Mouse (Mus musculus) liver, embryonic 12.5 days (tissue): ENCODE results near the gene Gpr156. TPM values are rescaled to one million over a fixed set of nuclear protein-coding genes. Genes with fewer than 3 reads are reported as not detected.

Experiments used
- ATAC-seq: fragments of 200-750 bp; cut with Nextera tagmentation; 2 replicates; pipeline ENCODE4 v1.8.0; 2017; ENCODE audit warnings: moderate number of reproducible peaks, mild to moderate bottlenecking, moderate library complexity
- H3K27ac ChIP-seq: fragments of 300-500 bp; sonication (generic); 2 replicates; pipeline ENCODE4 v1.5.1; 2016; ENCODE audit warnings: mild to moderate bottlenecking
- H3K27me3 ChIP-seq: fragments of 300-500 bp; sonication (generic); replicated peaks from 2 replicates; pipeline ENCODE4 v1.6.1; 2016; ENCODE audit warnings: mild to moderate bottlenecking, moderate library complexity
- H3K36me3 ChIP-seq: fragments of 300-500 bp; sonication (generic); 2 replicates; pipeline ENCODE4 v1.6.1; 2016; ENCODE audit warnings: mild to moderate bottlenecking, moderate library complexity
- H3K4me1 ChIP-seq: fragments of 300-500 bp; sonication (generic); 2 replicates; pipeline ENCODE4 v1.6.1; 2016
- H3K4me2 ChIP-seq: fragments of 300-500 bp; sonication (generic); 2 replicates; pipeline ENCODE4 v1.6.1; 2016; ENCODE audit warnings: mild to moderate bottlenecking, moderate library complexity
- H3K4me3 ChIP-seq: fragments of 300-500 bp; sonication (generic); 2 replicates; pipeline ENCODE4 v1.5.1; 2016; ENCODE audit warnings: mild to moderate bottlenecking, moderate library complexity
- H3K9ac ChIP-seq: fragments of 300-500 bp; sonication (generic); 2 replicates; pipeline ENCODE4 v1.6.1; 2016; ENCODE audit warnings: mild to moderate bottlenecking, moderate library complexity
- H3K9me3 ChIP-seq: fragments of 300-500 bp; sonication (generic); replicated peaks from 2 replicates; pipeline ENCODE4 v1.6.1; 2016; ENCODE audit warnings: mild to moderate bottlenecking, moderate library complexity
- WGBS: fragments of 180-500 bp; shearing (Covaris S2); methylation state at CpG from one replicate; pipeline ENCODE4 v1.1.7; 2016; ENCODE audit not compliant: insufficient replicate concordance; 5-methylcytosine and 5-hydroxymethylcytosine counted together
- polyA plus RNA-seq: library from polyadenylated mRNA; unstranded; fragments of >200 nt; fragmentation: Nextera tagmentation; extraction: Ambion mirVana; gene quantifications from 2 replicates; pipeline ENCODE4 v1.2.1, GENCODE M21; 2016

Gene Gpr156
- polyA plus RNA-seq, 1 experiment from 2014 or later = not detected

GRCm38 (mm10) chr16:37926087-37926486 lies 9.8 kb downstream of the Gpr156 start:
- H3K27me3 ChIP-seq = no peaks in the 10 kb centered on the region
- H3K4me3 ChIP-seq = no peak overlapping the region
- ATAC-seq = no peak
- 58% methylated on average over 7 of the region's 7 CpGs for WGBS
- H3K9ac ChIP-seq = no peak overlapping the region
- H3K4me2 ChIP-seq = no peak overlapping the region
- H3K27ac ChIP-seq = no peak overlapping the region
- no peaks in the 10 kb centered on the region for H3K9me3 ChIP-seq
- H3K4me1 ChIP-seq = no peaks in the 10 kb centered on the region
- H3K36me3 ChIP-seq = no peaks in the 10 kb centered on the region

- H3K36me3 ChIP-seq = no peaks in the 10 kb centered on the region
- ATAC-seq = no peak
- no peaks in the 10 kb centered on the region for H3K27me3 ChIP-seq
- no peak overlapping the region for H3K27ac ChIP-seq
- WGBS = 56% methylated on average over 4 of the region's 4 CpGs
- no peak overlapping the region for H3K9ac ChIP-seq
- no peaks in the 10 kb centered on the region for H3K9me3 ChIP-seq
- no peaks in the 10 kb centered on the region for H3K4me1 ChIP-seq
- no peak overlapping the region for H3K4me2 ChIP-seq
- no peak overlapping the region for H3K4me3 ChIP-seq
Observed at GRCm38 (mm10) chr16:37927117-37927516, 10.8 kb downstream of the Gpr156 start.

DNA sequence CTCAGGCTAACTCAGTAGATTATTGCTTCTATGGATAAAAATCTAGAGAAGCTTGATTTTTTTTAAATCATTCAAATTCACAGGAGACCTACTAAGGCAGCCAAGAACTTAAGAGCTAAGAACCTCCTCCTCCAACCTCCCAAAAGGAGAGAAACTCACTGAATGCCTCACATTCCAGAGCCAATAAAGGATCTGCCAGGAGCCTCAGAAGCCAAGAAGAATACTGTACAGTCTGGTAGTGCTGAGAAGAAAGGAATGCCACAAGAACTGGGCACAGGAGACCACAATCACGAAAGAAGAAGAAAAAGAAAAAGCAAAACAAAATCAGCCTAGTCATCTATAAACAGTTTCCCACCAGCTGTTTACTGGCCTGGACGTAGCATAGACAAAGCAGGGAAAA lies 12.7 kb downstream of the Gpr156 start:
- H3K27me3 ChIP-seq = no peaks in the 10 kb centered on the region
- H3K9me3 ChIP-seq = no peaks in the 10 kb centered on the region
- no peak overlapping the region for H3K4me3 ChIP-seq
- no peaks in the 10 kb centered on the region for H3K36me3 ChIP-seq
- no peak overlapping the region for H3K27ac ChIP-seq
- H3K9ac ChIP-seq = no peak overlapping the region
- H3K4me1 ChIP-seq = no peaks in the 10 kb centered on the region
- no peak for ATAC-seq
- H3K4me2 ChIP-seq = no peak overlapping the region
- WGBS = 52% methylated on average over 2 of the region's 2 CpGs

DNA sequence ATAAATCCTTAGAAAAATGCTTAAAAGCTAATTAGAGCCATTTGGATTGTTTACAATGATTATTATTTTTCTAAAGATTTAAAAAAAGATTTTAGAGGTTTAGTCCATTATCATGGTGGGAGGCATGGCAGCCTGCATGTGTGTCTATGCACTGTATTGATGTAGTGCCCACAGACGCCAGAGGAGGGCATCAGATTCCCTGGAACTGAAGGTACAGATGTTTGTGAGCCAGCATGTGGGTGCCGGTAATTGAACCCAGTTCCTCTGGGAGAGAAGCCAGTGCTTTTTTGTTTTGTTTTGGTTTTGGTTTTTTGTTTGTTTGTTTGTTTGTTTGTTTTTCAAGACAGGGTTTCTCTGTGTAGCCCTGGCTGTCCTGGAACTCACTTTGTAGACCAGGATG lies 13.3 kb downstream of the Gpr156 start:
- no peak for ATAC-seq
- 65% methylated on average over 2 of the region's 2 CpGs for WGBS
- H3K9ac ChIP-seq = no peak overlapping the region

DNA sequence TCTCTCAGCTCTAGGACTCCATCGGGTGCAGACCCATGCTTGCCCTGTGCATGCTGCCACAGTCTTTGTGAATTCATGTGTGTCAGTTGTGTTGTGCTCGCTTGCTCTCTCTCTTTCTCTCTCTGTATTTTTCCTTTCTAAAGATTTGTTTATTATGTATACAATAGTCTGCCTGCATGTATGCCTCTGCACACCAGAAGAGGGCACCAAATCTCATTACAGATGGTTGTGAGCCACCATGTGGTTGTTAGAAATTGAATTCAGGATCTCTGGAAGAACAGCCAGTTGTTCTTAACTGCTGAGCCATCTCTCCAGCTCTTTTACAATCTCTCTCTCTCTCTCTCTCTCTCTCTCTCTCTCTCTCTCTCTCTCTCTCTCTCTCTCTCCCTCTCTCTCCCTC lies 18.6 kb downstream of the Gpr156 start:
- Histone ChIP-seq H3K27ac (no peak overlapping the region), H3K4me2 (no peak overlapping the region), H3K4me1 (no peaks in the 10 kb centered on the region), H3K4me3 (no peak overlapping the region), H3K27me3 (no peaks in the 10 kb centered on the region), H3K9ac (no peak overlapping the region), H3K9me3 (no peaks in the 10 kb centered on the region), H3K36me3 (no peaks in the 10 kb centered on the region)
- no peak for ATAC-seq
- WGBS = 64% methylated on average over 2 of the region's 2 CpGs

More for the DNA sequence above, 13.3 kb downstream of the Gpr156 start:
- Histone ChIP-seq H3K4me1 (no peaks in the 10 kb centered on the region), H3K27ac (no peak overlapping the region), H3K9me3 (no peaks in the 10 kb centered on the region), H3K27me3 (no peaks in the 10 kb centered on the region), H3K4me3 (no peak overlapping the region), H3K4me2 (no peak overlapping the region), H3K36me3 (no peaks in the 10 kb centered on the region)

DNA sequence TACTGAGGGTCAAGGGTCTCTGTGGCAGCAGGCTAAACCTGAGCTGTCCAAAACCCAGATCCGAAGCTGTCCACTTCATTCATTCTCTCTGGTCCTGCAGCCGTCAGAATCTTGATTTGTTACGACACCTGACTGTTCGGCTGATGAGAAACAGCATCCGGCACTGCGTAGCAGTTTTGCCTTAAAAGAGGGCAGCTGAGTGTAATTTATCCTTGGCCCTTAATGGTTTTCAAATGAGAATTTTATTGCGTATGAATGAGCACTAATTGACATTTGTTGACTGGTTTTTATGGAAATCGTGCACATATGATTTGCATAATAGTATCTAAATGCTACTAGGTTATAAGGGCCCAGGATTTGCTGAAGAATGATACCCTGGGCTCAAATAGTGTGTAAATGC lies 21.0 kb downstream of the Gpr156 start:
- Histone ChIP-seq H3K9ac (no peak overlapping the region), H3K9me3 (no peaks in the 10 kb centered on the region), H3K36me3 (no peaks in the 10 kb centered on the region), H3K27ac (no peak overlapping the region), H3K4me2 (no peak overlapping the region), H3K4me3 (no peak overlapping the region), H3K27me3 (no peaks in the 10 kb centered on the region), H3K4me1 (no peaks in the 10 kb centered on the region)
- 68% methylated on average over 8 of the region's 8 CpGs for WGBS
- ATAC-seq = no peak

- H3K9me3 ChIP-seq = no peaks in the 10 kb centered on the region
- 57% methylated on average over 16 of the region's 17 CpGs for WGBS
- H3K4me2 ChIP-seq = no peak overlapping the region
- H3K27me3 ChIP-seq = no peaks in the 10 kb centered on the region
- H3K4me3 ChIP-seq = no peak overlapping the region
- H3K36me3 ChIP-seq = no peaks in the 10 kb centered on the region
- no peaks in the 10 kb centered on the region for H3K4me1 ChIP-seq
- no peak overlapping the region for H3K9ac ChIP-seq
- H3K27ac ChIP-seq = no peak overlapping the region
- ATAC-seq = no peak
Observed at GRCm38 (mm10) chr16:37938125-37939081, 22.1 kb downstream of the Gpr156 start.

DNA sequence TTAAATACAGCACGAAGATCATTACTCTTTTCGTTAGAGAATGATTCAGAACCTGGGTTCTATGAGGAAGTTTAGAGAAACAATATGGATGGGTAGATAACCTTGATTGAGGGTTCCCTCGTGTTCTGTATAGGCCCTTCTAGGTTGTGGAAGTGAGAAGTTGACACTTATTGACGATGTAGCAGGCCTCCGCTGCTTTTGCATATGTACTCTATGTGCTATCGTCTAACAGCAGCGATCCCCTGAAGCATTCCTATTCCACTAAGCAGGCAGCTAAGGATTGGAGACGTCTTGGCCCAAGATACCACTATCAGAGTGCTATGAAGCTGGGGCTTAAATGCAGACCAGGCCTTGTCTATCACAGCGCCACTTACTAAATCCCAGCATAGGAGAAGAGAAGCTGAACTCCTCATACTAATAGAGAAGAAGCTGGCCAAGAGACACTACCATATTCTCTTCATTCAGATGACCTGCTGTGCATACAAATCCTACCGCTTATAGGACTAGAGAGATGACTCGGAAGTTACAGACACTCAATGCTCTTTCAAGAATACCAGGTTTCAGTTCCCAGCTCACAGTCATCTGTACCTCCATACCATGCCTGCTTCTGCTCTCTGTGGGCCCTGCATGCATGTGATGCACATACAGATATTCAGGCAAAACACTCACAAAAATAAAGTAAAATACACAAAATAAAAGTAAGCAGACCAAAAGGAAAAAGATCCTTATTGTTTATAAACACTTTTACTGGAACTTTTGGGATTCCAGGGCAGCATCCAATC lies 23.0 kb downstream of the Gpr156 start:
- Histone ChIP-seq H3K4me1 (no peaks in the 10 kb centered on the region), H3K36me3 (no peaks in the 10 kb centered on the region), H3K4me3 (no peak overlapping the region), H3K4me2 (no peak overlapping the region), H3K9me3 (no peaks in the 10 kb centered on the region), H3K9ac (no peak overlapping the region), H3K27me3 (no peaks in the 10 kb centered on the region), H3K27ac (no peak overlapping the region)
- no peak for ATAC-seq
- 60% methylated on average over 11 of the region's 11 CpGs for WGBS

DNA sequence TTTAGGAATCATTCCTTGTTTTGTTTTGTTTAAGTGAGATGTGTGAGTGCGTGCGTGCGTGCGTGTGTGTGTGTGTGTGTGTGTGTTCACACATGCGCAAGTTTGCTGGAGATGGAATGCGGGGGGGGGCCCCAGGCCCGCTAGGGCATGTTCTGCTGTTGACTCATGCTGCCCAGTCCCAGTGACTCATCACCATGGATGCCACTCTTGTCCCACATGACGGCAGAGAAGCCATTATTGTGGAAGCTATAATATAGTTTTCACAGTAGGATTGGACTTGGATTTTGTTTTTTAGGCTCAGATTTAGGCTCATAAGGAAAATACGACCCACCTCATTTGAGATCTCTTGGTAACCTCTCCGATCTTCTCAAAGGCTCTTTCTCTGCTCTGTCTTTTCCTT lies 24.0 kb downstream of the Gpr156 start:
- H3K36me3 ChIP-seq = no peaks in the 10 kb centered on the region
- no peaks in the 10 kb centered on the region for H3K9me3 ChIP-seq
- H3K4me2 ChIP-seq = no peak overlapping the region
- no peaks in the 10 kb centered on the region for H3K27me3 ChIP-seq
- H3K27ac ChIP-seq = no peak overlapping the region
- WGBS = 78% methylated on average over 10 of the region's 10 CpGs
- no peak for ATAC-seq
- H3K4me1 ChIP-seq = no peaks in the 10 kb centered on the region
- no peak overlapping the region for H3K4me3 ChIP-seq
- no peak overlapping the region for H3K9ac ChIP-seq

DNA sequence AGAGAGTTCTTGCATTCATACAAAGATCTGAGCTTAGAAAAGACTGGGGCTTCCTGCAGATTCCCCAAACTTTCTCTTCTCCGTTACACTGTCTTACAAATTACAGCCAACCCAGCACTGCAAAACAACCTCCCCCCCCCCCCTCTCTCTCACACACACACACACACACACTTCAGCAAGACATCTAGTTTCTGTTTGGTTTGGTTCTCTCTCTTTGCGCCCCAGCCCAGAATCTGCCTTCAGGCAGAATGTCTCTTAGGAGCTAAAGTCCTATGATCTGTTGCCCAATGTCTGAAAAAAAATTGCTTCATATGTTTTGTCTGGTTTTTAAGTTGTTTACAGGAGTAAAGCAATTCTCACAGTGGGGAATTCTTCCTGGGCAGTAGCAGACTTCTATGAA lies 27.4 kb downstream of the Gpr156 start:
- no peak overlapping the region for H3K4me3 ChIP-seq
- H3K27ac ChIP-seq = no peak overlapping the region
- no peaks in the 10 kb centered on the region for H3K4me1 ChIP-seq
- H3K27me3 ChIP-seq = no peaks in the 10 kb centered on the region
- no peaks in the 10 kb centered on the region for H3K36me3 ChIP-seq
- no peak overlapping the region for H3K4me2 ChIP-seq
- no peak overlapping the region for H3K9ac ChIP-seq
- ATAC-seq = no peak
- WGBS = 53% methylated on average over 2 of the region's 2 CpGs
- no peaks in the 10 kb centered on the region for H3K9me3 ChIP-seq

- no peak for ATAC-seq
- no peak overlapping the region for H3K27ac ChIP-seq
- no peak overlapping the region for H3K4me3 ChIP-seq
- H3K36me3 ChIP-seq = no peaks in the 10 kb centered on the region
- H3K27me3 ChIP-seq = no peaks in the 10 kb centered on the region
- H3K4me2 ChIP-seq = no peak overlapping the region
- no peak overlapping the region for H3K9ac ChIP-seq
- no peaks in the 10 kb centered on the region for H3K4me1 ChIP-seq
- WGBS = 68% methylated on average over 8 of the region's 8 CpGs
- no peaks in the 10 kb centered on the region for H3K9me3 ChIP-seq
Observed at GRCm38 (mm10) chr16:37945031-37945796, 28.9 kb downstream of the Gpr156 start.

GRCm38 (mm10) chr16:37947160-37947559 lies 30.9 kb downstream of the Gpr156 start:
- Histone ChIP-seq H3K4me3 (no peak overlapping the region), H3K9ac (no peak overlapping the region), H3K36me3 (no peaks in the 10 kb centered on the region), H3K9me3 (no peaks in the 10 kb centered on the region), H3K4me2 (no peak overlapping the region), H3K27ac (no peak overlapping the region), H3K27me3 (no peaks in the 10 kb centered on the region), H3K4me1 (no peaks in the 10 kb centered on the region)
- no peak for ATAC-seq
- 24% methylated on average over 5 of the region's 5 CpGs for WGBS
